Comparison of ENCODE assay signal across 14 mouse cellular contexts in the genomic region with DNA sequence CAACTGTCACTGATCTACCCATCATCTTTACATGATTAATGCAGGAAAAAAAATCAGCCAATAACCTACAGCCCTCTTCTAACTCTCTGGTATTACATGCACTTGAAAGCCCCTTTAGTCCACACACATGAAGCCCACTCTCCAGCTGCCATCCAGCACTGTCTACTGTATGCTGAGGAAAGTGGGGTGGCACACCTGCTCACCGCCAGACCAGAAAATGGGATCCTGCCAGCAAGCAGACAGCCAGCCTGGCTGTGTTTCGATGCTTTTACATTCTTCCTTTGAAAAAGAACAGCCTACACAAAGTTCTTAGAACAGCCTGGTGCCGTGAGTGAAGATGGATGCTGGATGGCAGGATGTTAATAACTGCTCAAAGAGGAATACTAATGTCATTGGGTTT. TPM values are rescaled to one million over a fixed set of nuclear protein-coding genes. Genes with fewer than 3 reads are reported as not detected.
DNase-seq lines count a peak whose midpoint lies in the region; ATAC-seq and TF ChIP-seq lines count a peak whose summit lies in the region.
"Had no signal": no experiment of that assay in that cellular context is flagged by ENCODE, and none has a peak within 500 bp of the region (broad histone marks: within the 10 kb centered on the region; RNA-seq: fewer than 3 reads in every experiment).

No protein-coding gene starts in this region.

- H3K36me3 ChIP-seq in hindbrain, embryonic 14.5 days (replicated peaks; ENCODE audit: control insufficient read depth, insufficient read depth) = no peaks in the 10 kb centered on the region
- no peaks in the 10 kb centered on the region for H3K36me3 ChIP-seq in hindbrain, embryonic 12.5 days
- no peaks in the 10 kb centered on the region for H3K36me3 ChIP-seq in lung, postnatal 0 days (ENCODE audit: insufficient read depth, low read length)
- no peaks in the 10 kb centered on the region for H3K36me3 ChIP-seq in forebrain, embryonic 16.5 days (ENCODE audit: control insufficient read depth, insufficient read depth)
- H3K36me3 ChIP-seq in myocyte (ENCODE audit: control insufficient read depth, insufficient read depth) = no peaks in the 10 kb centered on the region

- H3K9me3 ChIP-seq in hindbrain, embryonic 14.5 days (ENCODE audit: control insufficient read depth, low read length) = no peaks in the 10 kb centered on the region
- H3K9me3 ChIP-seq in hindbrain, embryonic 12.5 days (replicated peaks) = no peaks in the 10 kb centered on the region
- no peaks in the 10 kb centered on the region for H3K9me3 ChIP-seq in lung, postnatal 0 days (ENCODE audit: low read length)
- no peaks in the 10 kb centered on the region for H3K9me3 ChIP-seq in forebrain, embryonic 16.5 days (ENCODE audit: control insufficient read depth, low read length)

- no peak overlapping the region for H3K27ac ChIP-seq in hindbrain, embryonic 14.5 days
- no peak overlapping the region for H3K27ac ChIP-seq in hindbrain, embryonic 12.5 days
- H3K27ac ChIP-seq in lung, postnatal 0 days (ENCODE audit: low read length) = peak overlapping the region; percentile 87
- no peak overlapping the region for H3K27ac ChIP-seq in forebrain, embryonic 16.5 days (ENCODE audit: low read length)

- WGBS in hindbrain, embryonic 14.5 days = 50% methylated on average over 3 of the region's 3 CpGs
- 72% methylated on average over 3 of the region's 3 CpGs for WGBS in hindbrain, embryonic 12.5 days
- WGBS in lung, postnatal 0 days = 43% methylated on average over 3 of the region's 3 CpGs
- 33% methylated on average over 3 of the region's 3 CpGs for WGBS in forebrain, embryonic 16.5 days

- no peak for TF ChIP-seq CTCF in lung, postnatal 0 days (IDR thresholded peaks at IDR 0.05)

- no peak overlapping the region for H3K4me3 ChIP-seq in hindbrain, embryonic 14.5 days (replicated peaks; ENCODE audit: low read length)
- no peak overlapping the region for H3K4me3 ChIP-seq in hindbrain, embryonic 12.5 days
- no peak overlapping the region for H3K4me3 ChIP-seq in lung, postnatal 0 days (ENCODE audit: low read depth, low read length)
- no peak overlapping the region for H3K4me3 ChIP-seq in forebrain, embryonic 16.5 days (replicated peaks; ENCODE audit: low read length)
- H3K4me3 ChIP-seq in myocyte = no peak overlapping the region

- H3ac ChIP-seq in myocyte (ENCODE audit: control insufficient read depth, insufficient read length) = no peak overlapping the region

- H3K9ac ChIP-seq in hindbrain, embryonic 14.5 days = no peak overlapping the region
- no peak overlapping the region for H3K9ac ChIP-seq in hindbrain, embryonic 12.5 days
- H3K9ac ChIP-seq in lung, postnatal 0 days (replicated peaks; ENCODE audit: low read depth) = no peak overlapping the region
- no peak overlapping the region for H3K9ac ChIP-seq in forebrain, embryonic 16.5 days (replicated peaks; ENCODE audit: low read depth, low read length)

- no peaks in the 10 kb centered on the region for H3K27me3 ChIP-seq in hindbrain, embryonic 14.5 days (ENCODE audit: control insufficient read depth, insufficient read depth, low read length)
- H3K27me3 ChIP-seq in hindbrain, embryonic 12.5 days = no peaks in the 10 kb centered on the region
- H3K27me3 ChIP-seq in lung, postnatal 0 days (replicated peaks; ENCODE audit: insufficient read depth, low read length) = no peaks in the 10 kb centered on the region
- H3K27me3 ChIP-seq in forebrain, embryonic 16.5 days (replicated peaks; ENCODE audit: control insufficient read depth, insufficient read depth, low read length) = no peaks in the 10 kb centered on the region
- H3K27me3 ChIP-seq in myocyte (ENCODE audit: control insufficient read depth, insufficient read depth, insufficient read length) = no peaks in the 10 kb centered on the region
- H3K27me3 ChIP-seq: CH12.LX had no signal

- TF ChIP-seq POLR2A in myocyte (IDR thresholded peaks at IDR 0.05; ENCODE audit: insufficient read length, low read depth) = no peak

- no peak for TF ChIP-seq EP300 in lung, postnatal 0 days (IDR thresholded peaks at IDR 0.05)

- no peak overlapping the region for H3K4me2 ChIP-seq in hindbrain, embryonic 14.5 days (replicated peaks)
- no peak overlapping the region for H3K4me2 ChIP-seq in hindbrain, embryonic 12.5 days (replicated peaks)
- no peak overlapping the region for H3K4me2 ChIP-seq in lung, postnatal 0 days (replicated peaks; ENCODE audit: low read depth, low read length)
- H3K4me2 ChIP-seq in forebrain, embryonic 16.5 days (ENCODE audit: low read length) = no peak overlapping the region
- no peak overlapping the region for H3K4me2 ChIP-seq in myocyte (ENCODE audit: low read depth)
- H3K4me2 ChIP-seq: liver, embryonic 11.5 days had no signal

- H3K4me1 ChIP-seq in hindbrain, embryonic 14.5 days (replicated peaks; ENCODE audit: control insufficient read depth, insufficient read depth, low read length) = 0 out of 2 replicates have a peak, but pooled peaks cover 8% of the 10 kb centered on the region
- peaks cover 13% of the 10 kb centered on the region for H3K4me1 ChIP-seq in hindbrain, embryonic 12.5 days
- H3K4me1 ChIP-seq in lung, postnatal 0 days (ENCODE audit: insufficient read depth, low read depth, low read length) = peaks cover 71% of the 10 kb centered on the region
- H3K4me1 ChIP-seq in forebrain, embryonic 16.5 days (replicated peaks; ENCODE audit: control insufficient read depth, insufficient read depth, low read length) = peaks cover 14% of the 10 kb centered on the region

- peaks cover 100% of the 10 kb centered on the region for H3K79me2 ChIP-seq in myocyte (ENCODE audit: control insufficient read depth, insufficient read depth)

- no peak for DNase-seq in hindbrain, embryonic 14.5 days (ENCODE audit: low spot score)
- peak; percentile 4 for DNase-seq in lung, postnatal 0 days (ENCODE audit: low spot score)
- no peak for DNase-seq in lung, postnatal 36 days
- no peak for DNase-seq in cerebellum, adult 9-10 months
- DNase-seq: cerebellum, postnatal 36 days; heart, postnatal 4 days; kidney, adult 18-20 months; lung, postnatal 10 days; midbrain, embryonic 14.5 days had no signal

- ATAC-seq in hindbrain, embryonic 14.5 days (ENCODE audit: low FRiP score) = peak; percentile 14; the same call in 1 of the 2 replicates
- ATAC-seq in hindbrain, embryonic 12.5 days (ENCODE audit: low FRiP score) = no peak
- no peak for ATAC-seq in lung, postnatal 0 days
- 0 out of 2 replicates have a peak, but pooled peaks have one; percentile 45 for ATAC-seq in forebrain, embryonic 16.5 days

TF ChIP-seq in myocyte, 11 proteins besides CTCF, POLR2A, EP300 and RAD21:
- peak in 1 of 3 experiments; percentile 37 for TF ChIP-seq MYOG (IDR thresholded peaks at IDR 0.05; ENCODE audit: control insufficient read depth in 1 of 3, insufficient read depth in 1 of 3, insufficient read length in 2 of 3, low read depth in 2 of 3)
- TF ChIP-seq POLR2AphosphoS2 (IDR thresholded peaks at IDR 0.05; ENCODE audit: insufficient read length, low read depth) = no peak
- TF ChIP-seq CEBPB (IDR thresholded peaks at IDR 0.05; ENCODE audit: insufficient read depth, poor library complexity, severe bottlenecking) = no peak
- no peak for TF ChIP-seq REST (IDR thresholded peaks at IDR 0.05; ENCODE audit: insufficient read depth, insufficient read length)
- no peak for TF ChIP-seq E2F4 (IDR thresholded peaks at IDR 0.05; ENCODE audit: insufficient read depth)
- no peak for TF ChIP-seq TCF3 (IDR thresholded peaks at IDR 0.05; ENCODE audit: insufficient read length, low read depth)
- no peak for TF ChIP-seq SRF (IDR thresholded peaks at IDR 0.05; ENCODE audit: control insufficient read depth, insufficient read length, low read depth)
- TF ChIP-seq USF1 (IDR thresholded peaks at IDR 0.05; ENCODE audit: low read depth) = no peak
- TF ChIP-seq MYOD1 (IDR thresholded peaks at IDR 0.05; ENCODE audit: control insufficient read depth in 1 of 3, insufficient read length in 2 of 3, low read depth in 2 of 3) = peak in 2 of 3 experiments; percentile 44 to 65
- TF ChIP-seq TCF12 (IDR thresholded peaks at IDR 0.05; ENCODE audit: insufficient read depth, poor library complexity, severe bottlenecking) = no peak
- no peak for TF ChIP-seq MAX (IDR thresholded peaks at IDR 0.05; ENCODE audit: low read depth)
TF ChIP-seq in myocyte: peak in this region for 2.

RNA-seq across cellular contexts. Expression of a gene that starts 13.9 kb away (rescaled TPM):
- polyA plus RNA-seq in hindbrain, embryonic 14.5 days (2014; fragmentation: Nextera tagmentation; extraction: Ambion mirVana) = 63.0 and 63.6 TPM in 2 replicates
- polyA plus RNA-seq in hindbrain, embryonic 12.5 days (2016; fragmentation: Nextera tagmentation; extraction: Ambion mirVana) = 78.8 and 86.2 TPM in 2 replicates
- 91.3 and 104 TPM in 2 replicates for polyA plus RNA-seq in lung, postnatal 0 days (2015; fragmentation: Nextera tagmentation; extraction: Ambion mirVana)
- polyA plus RNA-seq in forebrain, embryonic 16.5 days (2015; fragmentation: Nextera tagmentation; extraction: Ambion mirVana) = 26.2 and 36.1 TPM in 2 replicates
- 32.4 TPM for polyA plus RNA-seq in myocyte (2012; fragmentation: generic; extraction: Trizol)

RNA-seq across cellular contexts. Expression of a gene that starts 51.5 kb away (rescaled TPM):
- 0.67 and 0.70 TPM in 2 replicates for polyA plus RNA-seq in hindbrain, embryonic 14.5 days (2014; fragmentation: Nextera tagmentation; extraction: Ambion mirVana)
- polyA plus RNA-seq in hindbrain, embryonic 12.5 days (2016; fragmentation: Nextera tagmentation; extraction: Ambion mirVana) = 0.85 and 1.1 TPM in 2 replicates
- 0.57 and 0.83 TPM in 2 replicates for polyA plus RNA-seq in lung, postnatal 0 days (2015; fragmentation: Nextera tagmentation; extraction: Ambion mirVana)
- polyA plus RNA-seq in forebrain, embryonic 16.5 days (2015; fragmentation: Nextera tagmentation; extraction: Ambion mirVana) = 0.51 and 0.60 TPM in 2 replicates
- polyA plus RNA-seq in myocyte (2012; fragmentation: generic; extraction: Trizol) = 11.2 TPM

Comparison
In these comparisons a context has a peak if more than half of its experiments do, and no peak if none do; other contexts are left out.
1. ATAC-seq: peak in hindbrain, embryonic 14.5 days (single experiment) and forebrain, embryonic 16.5 days (single experiment); none in hindbrain, embryonic 12.5 days (single experiment) and lung, postnatal 0 days (single experiment).